Mouse (Mus musculus): ENCODE results near the gene Epb41l2.

Gene Epb41l2

DNA sequence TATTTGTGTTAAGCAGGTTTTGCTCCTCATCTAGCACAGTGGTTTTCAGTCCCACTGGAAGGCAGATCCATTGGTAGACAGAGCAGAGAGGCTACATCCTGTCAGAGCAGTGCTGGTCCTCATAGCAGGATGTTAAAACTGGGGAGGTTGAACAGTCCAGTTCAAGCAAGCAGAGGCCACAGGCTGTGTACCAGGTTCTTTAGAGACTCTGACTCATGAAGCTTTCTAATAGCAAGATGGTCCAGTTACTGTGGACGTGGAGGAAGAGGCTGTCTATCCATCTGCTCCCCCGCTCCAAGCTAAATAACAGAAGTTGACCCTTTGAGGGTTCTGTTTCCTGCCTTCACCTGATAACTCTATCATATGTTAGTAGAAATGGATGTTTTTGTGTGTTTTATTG, 41.8 kb downstream of the Epb41l2 start:
- DNase-seq = no peak

DNA sequence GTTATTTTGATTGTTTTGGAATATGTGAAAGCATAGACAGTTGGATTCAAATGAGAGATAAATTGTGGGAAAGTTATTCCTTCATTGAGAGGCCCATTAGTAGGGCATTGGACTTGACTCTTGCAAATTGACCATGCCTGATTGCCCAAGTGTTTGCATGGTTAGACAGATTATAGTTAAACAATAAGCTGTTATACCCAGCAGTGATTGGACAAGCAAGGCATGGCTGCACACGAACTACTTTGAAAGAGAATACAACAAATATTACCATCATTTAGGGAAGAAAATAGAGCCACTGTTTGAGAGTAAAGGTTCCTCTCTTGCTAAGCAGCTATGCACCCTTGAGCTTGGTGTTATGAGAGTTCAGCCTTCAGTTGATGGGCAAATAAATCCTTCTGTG, 43.3 kb downstream of the Epb41l2 start:
- no peak for DNase-seq

- DNase-seq = no peak
Measured at GRCm38 (mm10) chr10:25403813-25404701, 44.5 kb downstream of the Epb41l2 start.

DNA sequence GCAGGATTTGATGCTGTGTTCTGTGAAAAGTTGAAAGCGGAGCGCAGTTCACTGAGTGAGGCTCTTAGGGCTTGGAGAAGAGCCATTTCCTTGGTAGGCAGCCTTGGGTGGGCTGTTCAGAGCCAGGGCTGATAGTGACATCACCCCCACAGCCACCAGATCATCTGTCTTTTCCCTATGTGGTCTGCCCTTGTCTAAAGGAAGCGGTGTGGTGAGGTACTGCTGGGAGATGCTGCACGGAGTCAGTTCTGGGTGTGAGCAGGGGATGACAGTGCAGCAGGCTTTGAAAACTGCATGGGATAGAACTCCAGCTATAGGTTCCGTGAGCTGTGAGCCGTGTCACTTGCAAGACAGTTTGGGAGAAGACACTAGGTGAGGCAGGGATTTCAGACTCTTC, 45.1 kb downstream of the Epb41l2 start:
- no peak for DNase-seq

DNA sequence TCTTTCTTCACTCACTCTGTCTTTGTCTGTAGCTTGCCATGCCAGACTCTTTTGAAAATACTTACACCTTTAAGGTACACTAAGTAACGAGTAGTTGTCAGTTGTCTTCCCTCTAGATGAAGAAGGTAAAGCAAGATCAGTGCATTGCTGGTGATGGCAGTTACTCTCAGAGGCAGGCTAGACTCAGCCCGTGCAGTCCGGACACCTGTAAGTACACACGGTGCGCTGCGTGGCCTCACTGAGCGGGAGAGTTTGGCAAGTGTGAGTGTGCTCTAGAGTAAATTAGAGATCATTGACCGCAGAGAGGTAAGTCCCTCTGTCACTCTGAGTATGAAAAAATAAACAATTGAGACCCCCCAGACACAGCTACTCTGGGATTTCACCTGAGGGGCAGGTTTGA, 46.0 kb downstream of the Epb41l2 start:
- no peak for DNase-seq

- DNase-seq = no peak
Measured at GRCm38 (mm10) chr10:25406695-25407094, 47.1 kb downstream of the Epb41l2 start.

GRCm38 (mm10) chr10:25408136-25408650, 48.6 kb downstream of the Epb41l2 start:
- DNase-seq = no peak

DNA sequence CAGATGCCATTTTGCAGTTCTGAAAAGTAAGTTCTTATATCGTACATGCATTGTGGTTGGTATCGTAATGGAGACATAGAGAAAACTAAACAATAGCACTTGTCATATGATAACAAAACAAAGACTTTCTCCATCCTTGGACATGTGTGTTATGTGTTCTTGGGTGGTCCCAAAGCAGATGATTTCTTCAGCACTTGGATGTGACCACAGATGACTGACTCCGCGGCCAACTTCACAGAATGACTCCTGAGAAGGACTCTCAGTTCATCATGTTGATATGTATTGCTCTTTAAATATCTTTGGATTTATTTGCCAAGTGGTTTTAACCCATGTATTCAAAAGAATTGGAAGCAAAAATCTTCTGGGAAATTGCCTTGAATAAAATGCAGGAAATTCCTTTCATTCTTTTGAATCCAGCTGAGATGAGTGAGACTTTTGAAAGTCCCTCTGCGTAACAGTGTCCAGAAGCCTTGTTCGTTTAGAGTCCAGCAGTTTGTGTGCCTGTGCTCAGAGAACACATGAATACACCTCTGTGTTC, 52.3 kb downstream of the Epb41l2 start:
- DNase-seq = no peak

GRCm38 (mm10) chr10:25415188-25415717, 55.7 kb downstream of the Epb41l2 start:
- DNase-seq = no peak

- no peak for DNase-seq
Measured at GRCm38 (mm10) chr10:25416696-25417095, 57.1 kb downstream of the Epb41l2 start.

DNA sequence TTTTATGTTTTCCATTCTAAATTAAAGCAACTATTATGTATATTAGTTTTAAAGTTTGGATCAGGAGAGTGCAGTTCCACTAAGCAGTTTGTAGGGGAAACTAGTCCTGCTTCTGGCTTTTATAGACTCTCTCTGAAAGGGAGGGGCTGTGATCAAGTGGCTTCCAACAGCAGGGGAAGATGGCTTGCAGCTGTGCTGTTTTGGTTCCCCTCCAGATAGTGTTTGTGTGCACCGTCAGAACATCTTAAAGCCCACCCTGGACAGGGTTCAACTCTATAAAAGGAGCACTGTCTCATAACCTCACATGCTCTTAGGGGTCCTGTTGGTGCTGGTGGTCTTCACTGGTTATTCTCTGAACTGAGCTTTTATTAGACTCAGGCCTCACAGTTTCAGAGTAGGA, 66.5 kb downstream of the Epb41l2 start:
- peak; percentile 67 for DNase-seq

GRCm38 (mm10) chr10:25426814-25427213, 67.2 kb downstream of the Epb41l2 start:
- no peak for DNase-seq

DNA sequence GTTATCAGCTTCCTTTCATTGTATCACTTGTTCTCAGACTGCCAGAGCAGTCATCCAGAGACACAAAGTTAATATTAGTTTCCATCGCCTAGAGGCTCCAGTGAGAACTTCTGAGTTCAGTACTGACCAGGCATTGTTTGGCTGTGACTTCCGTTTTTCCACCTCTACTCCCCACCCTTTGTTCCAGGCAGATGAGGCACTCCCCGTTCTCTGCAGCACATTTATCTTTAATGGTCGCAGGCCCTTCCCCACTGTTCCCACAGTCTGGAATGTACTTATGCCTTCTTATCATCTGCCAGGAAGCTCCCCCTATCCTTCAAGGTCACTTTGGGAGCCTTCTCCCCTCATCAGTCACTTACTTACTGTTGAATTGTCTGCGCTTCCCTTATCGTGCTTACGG, 67.9 kb downstream of the Epb41l2 start:
- peak; percentile 23 for DNase-seq

DNA sequence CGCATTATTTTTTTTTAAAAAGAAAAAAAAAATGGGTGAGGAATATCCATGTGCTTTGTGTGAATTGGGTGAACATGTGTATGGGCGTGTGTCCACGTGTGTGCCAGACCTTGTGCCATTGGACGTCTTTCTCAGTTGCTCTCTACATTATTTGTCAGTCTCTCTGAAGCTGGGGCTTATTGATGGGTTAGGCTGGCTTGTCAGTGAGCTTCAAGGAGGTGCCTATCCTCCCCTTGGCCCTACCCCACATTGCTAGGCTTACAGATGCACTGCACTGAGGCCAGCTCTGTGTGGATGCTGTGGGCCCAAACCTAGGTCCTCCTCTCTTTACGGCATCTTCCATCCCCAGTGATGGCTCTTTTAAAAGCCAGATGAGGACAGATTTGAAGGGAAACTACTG, 69.1 kb downstream of the Epb41l2 start:
- DNase-seq = no peak

GRCm38 (mm10) chr10:25429346-25429745, 69.7 kb downstream of the Epb41l2 start:
- no peak for DNase-seq

DNA sequence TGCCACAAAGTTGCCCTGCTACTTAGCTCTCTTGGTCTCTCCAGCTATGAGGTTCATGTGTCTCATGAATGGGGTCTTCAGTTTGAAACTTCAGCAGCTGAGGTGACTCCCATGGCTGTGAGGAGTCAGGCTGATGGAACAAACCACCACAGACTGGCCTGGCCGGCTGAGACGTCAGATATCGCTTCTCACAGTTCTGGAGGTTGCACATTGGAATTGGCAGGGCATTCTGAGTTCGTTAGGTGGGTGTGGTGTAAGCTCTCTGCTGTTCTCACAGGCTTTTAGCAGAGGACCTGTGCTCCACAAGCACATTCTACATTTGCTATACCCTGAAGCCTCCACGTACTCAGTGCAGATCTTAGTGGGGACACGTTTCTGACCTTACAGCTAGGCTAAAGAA, 71.3 kb downstream of the Epb41l2 start:
- DNase-seq = no peak

- DNase-seq = peak; percentile 60
Measured at GRCm38 (mm10) chr10:25432351-25432750, 72.8 kb downstream of the Epb41l2 start.

- DNase-seq = no peak
Measured at GRCm38 (mm10) chr10:25432938-25433337, 73.3 kb downstream of the Epb41l2 start.

DNA sequence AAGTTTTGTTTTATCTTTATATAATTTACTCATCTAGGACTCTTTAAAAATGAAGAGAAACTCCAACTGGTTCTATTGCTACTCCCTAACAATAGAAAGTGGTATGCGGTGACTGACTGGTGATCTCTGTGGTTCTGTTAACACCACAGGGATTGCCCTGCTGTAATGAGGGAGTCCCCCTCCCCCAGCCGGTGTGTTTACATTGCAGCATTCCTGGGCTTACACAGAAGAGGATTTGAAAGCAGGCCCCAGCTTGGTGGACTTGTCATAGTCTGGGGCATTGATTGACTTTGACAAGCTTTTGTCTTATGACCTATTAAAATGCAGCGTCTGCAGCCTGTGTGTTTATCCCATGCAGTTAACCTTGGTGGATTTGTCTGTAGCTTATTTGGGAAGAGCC, 73.9 kb downstream of the Epb41l2 start:
- DNase-seq = no peak

DNA sequence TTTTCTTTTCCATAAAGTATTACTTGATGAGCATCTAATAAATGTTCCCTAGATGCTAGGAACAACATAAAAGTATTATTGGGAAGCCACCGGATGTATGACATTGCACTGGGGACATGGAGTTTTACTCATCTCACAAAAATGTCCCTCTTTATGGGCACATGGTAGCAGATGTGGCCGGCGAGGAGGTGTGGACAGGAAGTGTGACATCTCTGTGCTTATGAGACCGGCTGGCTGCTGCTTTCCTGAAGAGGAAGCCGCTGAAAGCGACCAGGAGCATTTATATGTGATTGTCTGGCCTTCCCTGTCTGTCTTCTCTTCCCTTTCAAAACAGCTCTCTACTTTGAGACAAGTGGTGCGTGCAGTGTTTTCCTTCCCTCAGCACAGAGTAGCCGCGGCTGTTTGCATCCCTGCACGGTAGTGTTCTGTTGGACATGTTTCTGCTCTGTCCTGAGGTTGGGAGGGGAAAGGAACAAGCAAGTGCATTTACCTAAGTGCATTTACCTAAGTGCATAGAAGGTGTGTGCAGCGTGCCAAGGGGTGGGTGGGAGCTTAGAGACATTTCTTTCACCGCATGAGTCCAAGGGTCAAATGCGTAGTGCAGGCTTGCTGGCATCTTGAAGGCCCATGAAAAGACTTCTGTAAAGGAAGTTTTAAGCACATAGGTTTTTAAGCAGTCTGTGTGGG, 74.9 kb downstream of the Epb41l2 start:
- DNase-seq = peak; percentile 62

DNA sequence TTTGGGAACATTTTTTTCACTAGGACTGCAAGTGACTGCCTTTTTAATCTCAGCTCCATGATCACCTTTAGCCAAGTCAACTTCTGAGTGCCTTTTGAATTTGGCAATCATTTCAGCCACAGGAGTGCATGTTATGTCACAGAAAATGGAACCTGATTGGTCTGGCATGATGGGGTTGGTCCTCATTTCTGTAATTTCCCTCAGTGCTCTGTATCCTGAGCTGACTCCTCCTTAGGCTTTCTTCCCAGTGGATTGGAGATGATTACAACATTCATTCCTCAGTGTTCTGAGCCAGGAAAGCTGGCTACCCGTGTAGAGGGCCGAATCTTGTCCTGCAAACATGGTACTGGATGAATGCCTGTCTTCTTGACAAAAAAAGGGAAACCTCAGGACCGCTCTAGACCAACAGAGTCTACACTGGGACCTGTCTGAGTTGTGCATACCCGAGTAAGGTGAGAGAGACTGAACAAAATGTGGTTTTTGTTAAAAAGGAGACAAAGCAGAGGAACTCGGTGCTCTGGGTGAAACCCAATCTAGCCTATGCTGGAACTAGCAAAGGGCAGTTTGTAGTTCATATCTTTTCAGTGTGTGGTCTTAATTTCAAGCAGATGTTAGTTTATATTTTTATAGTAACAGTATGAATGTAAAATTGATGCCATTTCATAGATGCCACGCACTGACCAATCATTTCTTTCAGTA, 77.3 kb downstream of the Epb41l2 start:
- DNase-seq = no peak

DNA sequence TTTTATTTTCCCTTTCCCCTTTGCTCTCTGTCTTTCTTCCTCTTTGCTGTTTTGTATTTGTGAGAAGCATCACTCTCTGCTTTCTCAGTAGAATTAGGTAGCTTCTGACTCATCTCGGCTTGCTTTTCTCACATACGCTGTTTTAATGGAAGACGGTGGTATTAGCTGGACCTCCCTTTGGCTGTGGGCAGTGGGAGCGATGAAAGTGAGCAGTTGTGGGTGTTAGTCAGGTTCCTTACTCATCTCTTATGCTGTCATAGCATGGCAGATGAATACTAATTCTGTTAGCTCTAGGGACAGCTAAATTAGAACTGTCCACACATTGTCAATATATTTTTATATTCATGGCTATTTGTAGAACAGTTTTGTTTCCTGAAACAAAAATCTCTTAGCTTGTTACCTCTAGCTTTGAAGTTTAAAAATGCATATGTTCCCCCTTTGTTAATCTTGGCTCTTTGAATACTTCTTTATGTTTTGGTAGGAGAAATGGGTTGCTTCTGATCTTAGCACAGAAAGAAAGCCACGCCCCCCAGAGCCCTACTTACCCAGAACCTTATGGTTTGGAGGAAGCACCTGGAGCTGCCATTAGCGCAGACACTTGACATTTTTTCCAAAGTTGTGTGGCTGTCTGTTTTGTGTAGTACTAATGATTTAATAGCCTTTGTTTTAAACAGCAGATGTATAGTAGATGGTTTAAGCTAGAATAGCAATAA, 78.1 kb downstream of the Epb41l2 start:
- no peak for DNase-seq
